Mouse (Mus musculus): ENCODE results near the gene Rai14. TPM values are rescaled to one million over a fixed set of nuclear protein-coding genes. Genes with fewer than 3 reads are reported as not detected.

Gene Rai14
- polyA plus RNA-seq, 2 experiments from 2014 or later: 0.47 to 1.2 TPM

GRCm38 (mm10) chr15:10720671-10721070 lies 6.2 kb upstream of the Rai14 start:
- ATAC-seq: no peak

DNA sequence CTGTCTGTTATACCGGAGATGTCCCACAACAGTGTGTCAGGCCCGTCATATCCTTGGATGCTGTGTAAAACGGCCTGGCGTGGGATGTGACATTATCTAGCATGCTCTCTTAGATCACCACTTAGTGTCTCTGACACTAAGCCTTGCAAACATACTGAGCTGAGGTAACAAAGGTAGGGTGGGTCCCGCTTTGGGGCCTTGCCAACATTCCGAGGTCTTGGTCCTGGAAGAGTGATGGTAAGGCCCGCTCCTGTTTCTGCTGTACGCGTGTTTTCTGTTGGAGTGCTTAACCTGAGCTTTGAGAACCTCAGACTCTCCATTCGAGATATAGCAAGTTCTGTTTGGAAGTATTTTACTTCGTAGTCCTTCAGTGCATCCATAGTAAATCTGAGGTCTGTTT lies 5.8 kb upstream of the Rai14 start:
- no peak for ATAC-seq

DNA sequence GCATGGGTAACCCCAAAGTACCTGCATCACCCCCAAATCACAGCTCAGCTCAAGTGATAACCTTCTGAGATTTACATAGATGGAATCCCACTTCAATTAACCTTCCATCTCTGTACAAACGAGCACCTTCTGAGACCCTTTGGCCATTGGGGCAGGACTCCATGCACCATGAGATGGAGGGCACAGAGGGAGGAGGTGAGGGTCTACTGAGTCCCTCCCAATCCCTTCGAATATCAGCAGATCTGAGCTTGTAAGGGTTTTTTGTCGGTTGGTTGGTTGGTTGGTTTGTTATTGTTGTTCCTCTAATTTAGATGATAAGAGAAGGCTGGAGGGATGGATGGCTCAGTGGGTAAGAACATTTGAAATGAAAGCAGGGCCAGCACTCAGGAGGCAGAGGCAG lies 5.1 kb upstream of the Rai14 start:
- no peak for ATAC-seq

- no peak for ATAC-seq
These were observed 4.3 kb upstream of the Rai14 start for GRCm38 (mm10) chr15:10718763-10719162.

DNA sequence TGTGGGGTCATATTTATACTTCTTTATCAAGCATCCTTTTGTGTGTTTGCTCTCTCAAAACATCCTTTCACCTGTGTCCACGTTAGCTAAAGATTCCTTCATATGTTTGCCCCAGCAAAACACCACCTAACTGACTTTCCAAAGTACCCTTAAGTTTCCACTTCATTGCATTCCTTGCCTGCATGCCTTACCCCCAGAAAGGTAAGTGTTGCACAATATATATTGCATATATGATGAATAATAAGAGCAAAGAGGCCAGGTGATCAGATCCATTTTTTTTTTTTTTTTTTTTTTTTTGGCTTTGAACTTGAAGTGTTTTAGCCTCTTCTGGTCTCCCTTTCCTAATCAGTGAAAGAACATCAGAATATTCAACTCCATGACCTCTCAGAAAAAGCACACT lies 2.9 kb upstream of the Rai14 start:
- no peak for ATAC-seq

DNA sequence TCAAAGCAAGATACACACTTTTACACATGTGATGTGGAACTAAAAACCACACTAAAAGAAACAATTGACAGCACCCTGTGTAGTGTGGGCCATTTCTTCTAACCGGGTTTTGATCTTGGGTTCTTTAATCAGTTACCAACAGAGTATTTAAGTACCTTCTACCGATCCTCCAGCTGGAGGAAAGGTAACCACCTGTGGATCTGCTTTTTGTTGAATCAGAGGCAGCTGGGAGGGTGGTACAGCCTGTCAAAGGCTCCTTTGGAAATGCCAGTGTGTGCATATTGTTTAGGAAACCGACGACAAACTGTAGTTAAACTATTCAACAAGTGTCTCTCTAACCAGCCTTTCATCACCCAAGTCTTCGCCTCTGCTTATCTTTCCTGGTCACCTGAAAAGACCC lies 1.5 kb upstream of the Rai14 start:
- ATAC-seq: no peak

- no peak for ATAC-seq
These were observed 698 bp upstream of the Rai14 start for GRCm38 (mm10) chr15:10715139-10715505.

DNA sequence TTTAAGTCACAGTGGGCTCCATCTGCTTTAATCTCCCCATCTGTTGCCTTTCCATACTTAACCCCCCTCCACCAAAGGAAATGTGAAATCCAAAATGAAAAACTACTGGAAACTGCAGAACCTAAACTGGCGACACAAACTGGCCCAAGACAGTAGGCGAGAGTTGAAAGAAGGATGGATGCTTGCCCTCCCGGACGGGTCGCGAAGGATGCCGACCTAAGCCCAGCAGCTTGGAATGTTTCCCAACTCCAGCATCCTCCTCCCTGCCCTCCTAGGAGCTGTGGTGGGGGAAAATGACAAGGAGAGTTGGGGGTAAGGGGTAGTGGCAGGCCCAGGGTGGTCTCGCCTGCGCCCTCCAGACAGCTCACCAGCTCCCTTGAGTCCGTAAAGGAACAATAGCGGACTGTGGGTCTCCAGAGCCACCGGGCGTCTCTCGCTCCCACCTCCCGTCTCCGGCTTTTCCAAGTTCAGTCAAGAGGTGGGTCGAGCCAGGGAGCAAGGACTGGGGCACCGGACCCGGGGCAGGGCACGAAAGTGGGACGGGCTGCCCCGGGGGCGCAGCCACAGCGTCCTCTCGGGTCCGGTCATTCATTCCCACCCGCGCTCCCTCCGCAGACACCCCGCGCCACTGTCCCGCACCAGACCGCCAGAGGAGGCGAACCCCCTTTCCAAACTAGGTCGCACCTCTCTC lies 653 bp downstream of the Rai14 start:
- no peak for ATAC-seq

DNA sequence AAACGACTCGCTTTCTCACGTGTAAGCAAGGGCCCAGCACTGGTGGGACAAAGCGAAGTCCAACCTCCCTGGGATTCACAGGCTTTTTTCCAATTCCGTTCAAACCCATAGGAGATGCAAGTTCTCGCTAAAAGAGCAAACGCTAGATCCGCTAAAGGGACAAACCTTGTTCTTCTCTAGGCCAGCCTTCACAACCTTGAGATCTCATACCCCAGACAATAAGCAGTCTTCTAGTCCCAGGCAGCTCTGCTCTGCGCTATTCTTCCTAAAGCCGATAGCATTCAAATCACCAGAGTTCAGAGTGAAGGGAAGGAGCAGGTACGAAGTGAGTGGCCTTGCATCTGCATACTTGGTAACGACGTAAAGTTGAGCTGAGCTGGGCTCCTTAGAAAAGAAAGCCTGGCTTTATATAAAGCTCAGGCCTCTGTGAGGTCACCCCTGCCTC lies 1.2 kb downstream of the Rai14 start:
- ATAC-seq: no peak

GRCm38 (mm10) chr15:10712288-10712687 lies 2.1 kb downstream of the Rai14 start:
- no peak for ATAC-seq

- ATAC-seq: no peak
These were observed 3.2 kb downstream of the Rai14 start for GRCm38 (mm10) chr15:10711231-10711630.

GRCm38 (mm10) chr15:10708591-10709272 lies 5.7 kb downstream of the Rai14 start:
- ATAC-seq: no peak

- ATAC-seq: no peak
These were observed 7.3 kb downstream of the Rai14 start for GRCm38 (mm10) chr15:10707109-10707508.

- ATAC-seq: no peak
These were observed 8.0 kb downstream of the Rai14 start for GRCm38 (mm10) chr15:10706414-10706813.

DNA sequence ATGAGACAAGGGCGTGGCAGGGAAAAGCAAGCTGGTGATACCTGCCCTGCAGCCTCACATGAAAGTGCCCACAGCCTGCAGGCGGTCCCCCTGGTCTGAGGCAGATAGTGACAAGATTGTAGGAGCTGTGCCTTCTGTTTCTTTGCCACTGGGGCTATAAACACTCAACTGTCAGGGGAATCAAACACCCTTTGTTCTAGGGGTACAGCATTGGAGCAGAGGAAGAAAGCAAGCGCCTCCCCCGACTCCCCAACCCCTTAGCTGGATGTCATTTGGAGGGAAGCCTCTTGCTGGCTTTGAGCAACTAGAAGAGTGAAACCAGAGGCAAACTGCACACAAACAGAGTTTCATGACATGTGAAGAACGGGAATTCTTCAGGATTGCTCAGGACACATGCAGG lies 8.7 kb downstream of the Rai14 start:
- ATAC-seq: no peak

DNA sequence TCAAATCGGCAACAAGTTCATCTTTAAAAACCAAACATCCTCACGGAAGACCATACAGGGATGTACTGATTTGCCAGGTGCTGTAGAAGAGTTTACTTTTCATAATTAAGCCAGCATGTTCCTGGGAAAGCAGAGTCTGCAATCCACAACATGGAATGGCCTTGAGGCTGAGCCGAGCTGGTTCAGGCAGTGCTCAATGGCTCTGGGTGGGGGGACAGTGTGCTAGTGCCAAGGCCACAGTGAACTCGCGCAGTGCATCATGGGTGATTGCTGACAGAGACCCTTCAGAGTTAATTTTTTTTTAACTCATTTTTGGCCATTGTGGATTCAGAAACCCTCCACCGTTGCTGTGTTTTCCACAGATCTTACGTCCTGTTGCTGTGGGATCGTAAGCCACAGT lies 10.1 kb downstream of the Rai14 start:
- ATAC-seq: no peak

GRCm38 (mm10) chr15:10701571-10701970 lies 12.9 kb downstream of the Rai14 start:
- ATAC-seq: no peak

DNA sequence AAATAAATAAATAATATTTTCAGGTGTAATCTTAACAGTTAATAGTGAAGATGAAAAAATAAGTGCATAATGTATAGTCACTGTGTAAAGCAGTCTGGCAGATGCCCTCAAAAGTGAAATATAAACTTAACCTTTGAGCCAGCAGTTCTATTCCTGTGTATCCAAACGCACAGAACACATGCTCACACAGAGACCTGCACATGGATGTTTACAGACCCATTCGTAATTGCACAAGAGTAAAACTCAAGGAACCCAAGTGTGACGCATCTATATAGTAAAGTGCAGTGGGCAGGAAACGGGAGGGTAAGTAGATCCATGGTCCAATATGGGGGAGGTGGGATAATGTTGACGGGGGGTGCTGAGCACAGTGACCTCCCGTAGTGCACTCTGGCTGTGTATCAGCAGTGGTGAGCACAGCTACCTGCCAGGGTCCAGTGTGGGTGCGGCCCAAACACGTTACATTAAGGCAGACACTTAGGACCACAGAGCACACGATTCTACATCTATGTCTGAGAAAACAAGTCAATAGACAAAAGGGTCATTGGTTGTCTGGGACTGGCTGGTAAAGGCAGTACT lies 13.4 kb downstream of the Rai14 start:
- no peak for ATAC-seq

- ATAC-seq: no peak
These were observed 17.8 kb downstream of the Rai14 start for GRCm38 (mm10) chr15:10696478-10697234.

DNA sequence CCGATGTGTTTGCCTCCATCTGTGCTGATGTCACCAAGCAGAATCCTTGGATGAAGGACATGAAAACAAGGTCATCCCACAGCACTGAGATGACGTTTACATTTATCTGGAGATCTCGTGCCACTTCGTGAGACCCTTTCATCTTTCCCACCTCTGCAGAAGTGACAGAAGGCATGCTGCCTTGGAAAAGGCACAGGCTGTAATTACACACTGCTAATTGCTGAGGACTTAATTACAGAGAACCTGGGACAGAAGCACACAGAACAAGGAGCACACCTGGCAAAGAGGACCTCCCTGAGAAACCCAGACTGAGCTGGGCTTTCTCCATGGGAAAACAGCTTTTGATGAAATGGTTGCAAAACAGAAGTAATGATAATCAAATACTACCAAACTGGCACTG lies 21.8 kb downstream of the Rai14 start:
- no peak for ATAC-seq

- no peak for ATAC-seq
These were observed 22.9 kb downstream of the Rai14 start for GRCm38 (mm10) chr15:10691481-10691880.

DNA sequence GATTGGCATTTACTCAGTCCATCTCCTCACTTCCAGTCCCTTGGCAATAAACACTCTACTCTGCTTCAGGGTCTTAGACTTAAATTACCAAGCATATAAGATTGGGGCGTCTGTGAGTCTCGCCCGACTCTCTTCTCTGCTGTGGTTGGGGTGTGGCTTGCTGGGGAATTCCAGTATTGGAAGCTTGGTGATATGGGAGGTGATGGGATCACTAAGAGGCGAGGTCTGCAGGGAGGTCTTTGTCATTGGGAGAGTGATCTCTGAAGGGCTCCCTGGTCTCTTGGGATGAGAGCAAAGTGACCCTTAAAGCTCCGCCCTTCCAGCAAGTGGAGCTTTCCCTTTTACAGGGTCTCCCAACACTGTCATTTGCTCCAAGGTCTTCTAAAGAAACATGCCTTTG lies 23.5 kb downstream of the Rai14 start:
- ATAC-seq: no peak

DNA sequence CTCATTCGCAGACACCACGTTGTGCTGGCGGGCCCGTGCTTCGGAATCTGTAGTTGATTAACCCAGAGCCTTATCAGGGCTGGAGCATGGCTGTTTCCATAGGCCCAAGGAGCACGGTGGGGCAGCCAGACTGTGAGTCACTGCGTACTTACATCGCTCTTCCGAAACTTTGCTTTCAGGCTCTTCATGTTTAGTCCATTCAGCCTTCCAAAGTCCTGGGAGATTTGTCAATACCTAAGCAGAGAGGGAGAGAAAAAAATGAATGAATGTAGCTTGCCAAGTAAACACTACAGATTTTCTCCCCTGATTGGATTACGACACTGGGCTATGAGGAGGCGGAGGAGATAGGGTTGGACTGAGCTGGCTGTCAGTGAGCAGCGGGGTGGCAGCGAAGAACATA lies 24.2 kb downstream of the Rai14 start:
- no peak for ATAC-seq

GRCm38 (mm10) chr15:10689304-10689703 lies 25.1 kb downstream of the Rai14 start:
- ATAC-seq: no peak

Data from CD4-positive, CD25-positive, alpha-beta regulatory T cell, adult 4 months (primary cell).